Mouse (Mus musculus) intestine, embryonic 15.5 days (tissue): ENCODE measurements around the gene Comtd1. TPM values are rescaled to one million over a fixed set of nuclear protein-coding genes. Genes with fewer than 3 reads are reported as not detected.
A peak's percentile ranks its signal among the peaks of the same experiment; 100 is the strongest.

ENCODE experiments used
- ATAC-seq: fragments of 200-750 bp; cut with Nextera tagmentation; 2 replicates; pipeline ENCODE4 v1.8.0; 2017; ENCODE audit warnings: moderate TSS enrichment, moderate library complexity
- H3K27ac ChIP-seq: fragments of 300-500 bp; sonication (generic); 2 replicates; pipeline ENCODE4 v1.5.1; 2015; ENCODE audit warnings: mild to moderate bottlenecking, inconsistent platforms
- H3K27me3 ChIP-seq: fragments of 300-500 bp; sonication (generic); replicated peaks from 2 replicates; pipeline ENCODE4 v1.6.1; 2015; ENCODE audit warnings: inconsistent platforms
- H3K36me3 ChIP-seq: fragments of 300-500 bp; sonication (generic); 2 replicates; pipeline ENCODE4 v1.6.1; 2015; ENCODE audit warnings: inconsistent platforms
- H3K4me1 ChIP-seq: fragments of 300-500 bp; sonication (generic); replicated peaks from 2 replicates; pipeline ENCODE4 v1.6.1; 2015; ENCODE audit warnings: inconsistent platforms
- H3K4me2 ChIP-seq: fragments of 300-500 bp; sonication (generic); replicated peaks from 2 replicates; pipeline ENCODE4 v1.6.1; 2015; ENCODE audit warnings: mild to moderate bottlenecking, inconsistent platforms
- H3K4me3 ChIP-seq: fragments of 300-500 bp; sonication (generic); replicated peaks from 2 replicates; pipeline ENCODE4 v1.5.1; 2015; ENCODE audit warnings: inconsistent platforms
- H3K9ac ChIP-seq: fragments of 300-500 bp; sonication (generic); 2 replicates; pipeline ENCODE4 v1.6.1; 2015; ENCODE audit warnings: inconsistent platforms
- H3K9me3 ChIP-seq: fragments of 300-500 bp; sonication (generic); 2 replicates; pipeline ENCODE4 v1.6.1; 2016; ENCODE audit warnings: inconsistent platforms
- WGBS: fragments of 180-500 bp; shearing (Covaris S2); methylation state at CpG from one replicate; pipeline ENCODE4 v1.1.7; 2015; 5-methylcytosine and 5-hydroxymethylcytosine counted together
- polyA plus RNA-seq: library from polyadenylated mRNA; unstranded; fragments of >200 nt; fragmentation: Nextera tagmentation; extraction: Ambion mirVana; gene quantifications from 2 replicates; pipeline ENCODE4 v1.2.1, GENCODE M21; 2015

The Comtd1 gene
- polyA plus RNA-seq, 1 experiment from 2014 or later = 57.3 TPM

DNA sequence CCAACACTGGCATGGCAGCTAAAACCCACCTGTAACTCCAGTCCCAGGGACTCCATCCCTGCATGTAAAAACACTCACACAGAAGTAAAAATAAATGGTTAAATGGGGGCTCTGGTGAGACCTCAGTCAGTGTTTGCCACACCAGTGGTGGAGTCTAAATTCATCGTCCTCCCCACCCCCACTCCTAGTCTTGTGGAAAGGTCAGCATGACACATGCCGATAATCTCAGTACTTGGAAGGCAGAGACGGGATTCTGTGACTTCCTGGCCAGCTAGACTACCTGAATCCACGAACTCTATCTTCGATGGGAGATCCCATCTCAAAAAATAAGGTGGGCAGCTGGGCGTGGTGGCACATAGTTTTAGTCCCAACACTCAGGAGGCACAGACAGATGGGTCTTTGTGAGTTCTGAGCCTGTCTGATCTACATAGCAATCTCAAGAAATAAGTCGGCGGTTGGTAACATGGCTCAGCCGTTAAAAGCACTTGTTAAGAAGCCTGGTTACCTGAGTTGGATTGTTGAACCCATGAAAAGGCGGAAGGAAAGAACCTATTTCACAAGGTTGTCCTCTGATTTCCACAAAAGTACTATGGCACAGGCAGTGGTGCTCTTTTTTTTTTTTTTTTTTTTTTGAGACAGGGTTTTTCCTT is 36.9 kb downstream of the Comtd1 start:
- 88% methylated on average over 10 of the region's 10 CpGs for WGBS
- no peak for ATAC-seq

GRCm38 (mm10) chr14:21811301-21811700 is 37.5 kb downstream of the Comtd1 start:
- Histone ChIP-seq H3K9ac (no peak overlapping the region), H3K4me3 (no peak overlapping the region), H3K9me3 (no peaks in the 10 kb centered on the region), H3K4me1 (peaks cover 3% of the 10 kb centered on the region), H3K36me3 (no peaks in the 10 kb centered on the region), H3K27me3 (no peaks in the 10 kb centered on the region), H3K27ac (no peak overlapping the region), H3K4me2 (no peak overlapping the region)
- WGBS = 87% methylated on average over 4 of the region's 4 CpGs
- ATAC-seq = no peak

More for the DNA sequence above, 36.9 kb downstream of the Comtd1 start:
- H3K4me1 ChIP-seq = peaks cover 8% of the 10 kb centered on the region
- H3K27ac ChIP-seq = no peak overlapping the region
- no peak overlapping the region for H3K4me3 ChIP-seq
- H3K9me3 ChIP-seq = no peaks in the 10 kb centered on the region
- no peaks in the 10 kb centered on the region for H3K36me3 ChIP-seq
- no peak overlapping the region for H3K9ac ChIP-seq
- H3K27me3 ChIP-seq = no peaks in the 10 kb centered on the region
- H3K4me2 ChIP-seq = no peak overlapping the region

- 89% methylated on average over 2 of the region's 2 CpGs for WGBS
- Histone ChIP-seq H3K9me3 (no peaks in the 10 kb centered on the region), H3K27me3 (no peaks in the 10 kb centered on the region), H3K4me2 (no peak overlapping the region), H3K9ac (no peak overlapping the region), H3K4me1 (no peaks in the 10 kb centered on the region), H3K4me3 (no peak overlapping the region), H3K36me3 (no peaks in the 10 kb centered on the region), H3K27ac (no peak overlapping the region)
- ATAC-seq = no peak
These were observed 39.4 kb downstream of the Comtd1 start for GRCm38 (mm10) chr14:21809418-21809817.

GRCm38 (mm10) chr14:21808208-21808922 is 40.4 kb downstream of the Comtd1 start:
- Histone ChIP-seq H3K36me3 (no peaks in the 10 kb centered on the region), H3K9me3 (no peaks in the 10 kb centered on the region), H3K9ac (no peak overlapping the region), H3K27ac (no peak overlapping the region), H3K4me2 (no peak overlapping the region), H3K4me3 (no peak overlapping the region), H3K27me3 (no peaks in the 10 kb centered on the region), H3K4me1 (no peaks in the 10 kb centered on the region)
- WGBS = 64% methylated on average over 8 of the region's 8 CpGs
- peak; percentile 40; the same call in 1 of the 2 replicates for ATAC-seq

GRCm38 (mm10) chr14:21806631-21807160 is 42.1 kb downstream of the Comtd1 start:
- 55% methylated on average over 3 of the region's 3 CpGs for WGBS
- Histone ChIP-seq H3K9me3 (no peaks in the 10 kb centered on the region), H3K27ac (peak overlapping the region; percentile 75), H3K4me3 (no peak overlapping the region), H3K4me1 (no peaks in the 10 kb centered on the region), H3K9ac (no peak overlapping the region), H3K4me2 (no peak overlapping the region), H3K27me3 (no peaks in the 10 kb centered on the region), H3K36me3 (peaks cover 2% of the 10 kb centered on the region; the same call in 1 of the 2 replicates)
- ATAC-seq = peak; percentile 89

- Histone ChIP-seq H3K36me3 (peaks cover 5% of the 10 kb centered on the region; the same call in 1 of the 2 replicates), H3K4me1 (no peaks in the 10 kb centered on the region), H3K27ac (0 out of 2 replicates have a peak overlapping the region, but pooled peaks have one; percentile 75), H3K9ac (no peak overlapping the region), H3K27me3 (no peaks in the 10 kb centered on the region), H3K4me2 (no peak overlapping the region), H3K9me3 (no peaks in the 10 kb centered on the region), H3K4me3 (no peak overlapping the region)
- ATAC-seq = no peak
- WGBS = 57% methylated on average over 2 of the region's 2 CpGs
These were observed 42.6 kb downstream of the Comtd1 start for GRCm38 (mm10) chr14:21806203-21806602.

DNA sequence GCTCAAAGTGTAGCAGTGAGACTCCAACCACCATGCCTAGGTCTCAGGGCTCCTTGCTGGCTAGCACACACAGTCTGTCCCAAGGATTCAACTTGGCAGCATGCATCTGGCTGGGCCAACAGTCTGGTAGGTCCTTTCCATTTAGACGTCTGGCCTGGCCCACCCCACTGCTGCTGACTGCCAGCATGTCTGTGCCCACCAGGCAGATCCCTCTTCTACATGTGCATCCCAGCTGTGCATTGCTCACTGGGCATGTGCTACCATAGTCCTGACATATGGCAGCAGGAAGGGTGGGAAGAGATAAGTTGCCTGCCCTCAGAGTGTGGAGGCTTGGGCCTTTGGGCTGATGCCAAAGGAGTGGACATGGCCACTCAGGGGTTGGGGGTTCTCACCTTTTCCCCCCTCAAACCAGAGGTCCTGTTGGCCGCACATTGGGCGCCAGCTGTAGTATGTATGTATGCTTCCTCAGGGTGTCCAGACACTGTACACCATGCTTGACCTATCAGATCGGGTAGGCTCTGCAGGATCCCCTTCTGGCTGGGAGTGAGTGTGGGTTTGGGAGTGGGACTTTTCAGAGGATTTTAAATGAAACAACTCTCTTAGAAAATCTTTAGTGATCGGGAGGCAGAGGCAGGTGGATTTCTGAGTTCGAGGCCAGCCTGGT is 46.1 kb downstream of the Comtd1 start:
- H3K4me2 ChIP-seq = no peak overlapping the region
- no peak; the same call in 1 of the 2 replicates for ATAC-seq
- WGBS = 92% methylated on average over 6 of the region's 6 CpGs

GRCm38 (mm10) chr14:21801624-21802023 is 47.2 kb downstream of the Comtd1 start:
- no peaks in the 10 kb centered on the region for H3K9me3 ChIP-seq
- H3K4me1 ChIP-seq = no peaks in the 10 kb centered on the region
- no peak overlapping the region for H3K4me2 ChIP-seq
- no peaks in the 10 kb centered on the region for H3K27me3 ChIP-seq
- no peak overlapping the region for H3K27ac ChIP-seq
- WGBS = 84% methylated on average over 7 of the region's 7 CpGs
- peaks cover 5% of the 10 kb centered on the region; the same call in 1 of the 2 replicates for H3K36me3 ChIP-seq
- no peak for ATAC-seq
- no peak overlapping the region for H3K9ac ChIP-seq
- H3K4me3 ChIP-seq = no peak overlapping the region

More for the DNA sequence above, 46.1 kb downstream of the Comtd1 start:
- Histone ChIP-seq H3K9ac (no peak overlapping the region), H3K9me3 (no peaks in the 10 kb centered on the region), H3K27me3 (no peaks in the 10 kb centered on the region), H3K36me3 (peaks cover 5% of the 10 kb centered on the region; the same call in 1 of the 2 replicates), H3K4me3 (no peak overlapping the region), H3K27ac (no peak overlapping the region), H3K4me1 (no peaks in the 10 kb centered on the region)

DNA sequence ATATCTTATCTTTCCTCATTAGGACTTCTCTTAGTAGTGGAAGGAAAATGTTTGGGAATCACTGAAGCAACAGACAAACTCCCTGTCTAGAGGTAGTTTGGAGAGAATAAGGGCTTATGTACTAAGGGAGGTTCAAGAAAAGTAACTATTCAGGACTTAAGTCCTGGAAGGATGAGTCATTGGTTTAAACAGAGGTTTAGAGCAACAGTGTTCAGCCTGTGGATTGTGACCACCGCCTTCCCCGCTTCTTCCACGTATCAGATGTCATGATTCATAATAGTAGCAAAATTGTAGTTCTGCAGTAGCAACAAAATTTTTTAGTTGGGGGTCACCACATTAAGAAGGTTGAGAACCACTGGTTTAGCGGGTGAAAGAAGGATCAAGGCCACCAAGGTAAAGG is 48.1 kb downstream of the Comtd1 start:
- no peak overlapping the region for H3K9ac ChIP-seq
- H3K4me2 ChIP-seq = no peak overlapping the region
- H3K4me3 ChIP-seq = no peak overlapping the region
- H3K27me3 ChIP-seq = no peaks in the 10 kb centered on the region
- no peak overlapping the region for H3K27ac ChIP-seq
- H3K4me1 ChIP-seq = no peaks in the 10 kb centered on the region
- ATAC-seq = no peak
- no peaks in the 10 kb centered on the region for H3K9me3 ChIP-seq
- 93% methylated on average over 4 of the region's 4 CpGs for WGBS
- H3K36me3 ChIP-seq = peaks cover 5% of the 10 kb centered on the region; the same call in 1 of the 2 replicates

Other genes with a start within 250 kb of the Comtd1 start
- gene Dupd1, start 134.4 kb downstream of the Comtd1 start, polyA plus RNA-seq = not detected in 2 replicates
- 11.6 and 12.9 TPM in 2 replicates for gene Samd8, start 98.4 kb downstream of the Comtd1 start, polyA plus RNA-seq
- not detected in 2 replicates for gene Dusp13, start 97.8 kb downstream of the Comtd1 start, polyA plus RNA-seq
- gene Vdac2, start 23.7 kb downstream of the Comtd1 start, polyA plus RNA-seq = 368 and 384 TPM in 2 replicates
- 14.2 and 16.5 TPM in 2 replicates for gene Zfp503, start 140.6 kb upstream of the Comtd1 start, polyA plus RNA-seq
- gene Lrmda, start 170.7 kb upstream of the Comtd1 start, polyA plus RNA-seq = 0.71 and 0.87 TPM in 2 replicates